Mouse (Mus musculus) retina, postnatal 7 days (tissue): ENCODE measurements around the gene Serpina3m.
"Not testable (repeated sequence)": the region's sequence is repeated elsewhere in the genome, so short reads cannot be mapped to it uniquely, and the experiment has no call there.

Experiments used
- DNase-seq: peaks from one replicate; pipeline ENCODE4 v3.0.0-alpha.2; 2012; ENCODE audit warnings: low read depth, low spot score

Serpina3m gene

DNA sequence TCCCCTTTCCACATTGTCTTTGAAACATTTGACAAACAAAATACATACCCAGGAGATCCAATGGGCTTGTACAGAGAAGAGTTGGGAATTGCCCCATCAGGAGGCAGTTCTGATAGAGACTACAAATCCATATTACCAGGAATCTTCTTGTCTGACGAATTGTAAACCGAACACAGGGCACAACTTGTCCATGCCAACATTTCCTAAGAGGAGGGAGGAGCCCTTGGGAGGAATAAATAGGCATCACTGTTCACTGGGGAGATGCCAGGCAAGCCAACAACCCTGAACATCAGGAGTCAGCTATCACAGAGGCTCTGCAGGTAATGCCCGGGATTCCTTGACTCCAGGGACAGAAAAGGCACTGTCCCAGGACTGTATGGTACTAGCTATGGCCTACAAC lies at the start of gene Serpina3m, which contains the start of gene Serpina3k:
TSS of gene Serpina3m (plus strand) at position 261 of the 400 bp plus-strand sequence.
TSS of gene Serpina3k (plus strand) at position 261 of the 400 bp plus-strand sequence.
- DNase-seq = not testable (repeated sequence)

DNA sequence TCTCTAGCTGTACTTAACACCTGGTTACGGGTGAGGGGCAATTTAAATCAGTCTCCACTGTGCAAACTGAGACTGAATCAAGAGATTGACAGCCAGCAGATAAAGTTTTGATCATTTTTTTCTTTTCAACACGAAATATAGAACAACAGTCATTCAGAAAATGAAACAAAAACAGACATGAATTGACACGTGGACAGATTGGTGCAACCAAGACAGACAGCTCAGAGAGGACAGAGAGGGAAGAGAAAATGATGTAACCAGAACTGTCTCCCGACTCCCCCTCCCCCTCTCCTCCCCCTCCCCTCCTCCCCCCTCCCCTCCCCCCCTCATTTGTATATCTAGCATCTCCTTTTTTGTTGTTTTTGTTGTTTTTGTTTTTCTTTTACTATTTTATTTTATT lies 48.4 kb upstream of the Serpina3m start:
- no peak for DNase-seq

DNA sequence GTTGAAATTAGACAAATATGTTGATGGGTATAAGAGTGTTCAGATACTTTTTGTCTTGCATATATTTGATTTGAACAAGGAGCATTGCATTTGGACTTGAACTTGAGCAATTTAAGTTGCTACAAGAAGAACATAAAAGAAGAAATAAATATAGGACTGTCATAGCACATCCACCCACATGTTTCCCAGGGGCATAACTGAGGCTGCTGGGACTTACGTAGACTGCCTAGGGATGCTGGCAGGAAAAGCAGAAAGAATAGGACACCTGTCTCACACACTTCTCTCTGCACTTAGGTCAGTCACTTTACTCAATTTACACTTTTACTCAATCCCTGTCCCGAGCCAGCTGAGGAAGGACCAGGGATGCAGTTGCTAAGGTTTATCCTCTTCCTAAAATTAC lies 44.3 kb upstream of the Serpina3m start:
- DNase-seq = no peak

DNA sequence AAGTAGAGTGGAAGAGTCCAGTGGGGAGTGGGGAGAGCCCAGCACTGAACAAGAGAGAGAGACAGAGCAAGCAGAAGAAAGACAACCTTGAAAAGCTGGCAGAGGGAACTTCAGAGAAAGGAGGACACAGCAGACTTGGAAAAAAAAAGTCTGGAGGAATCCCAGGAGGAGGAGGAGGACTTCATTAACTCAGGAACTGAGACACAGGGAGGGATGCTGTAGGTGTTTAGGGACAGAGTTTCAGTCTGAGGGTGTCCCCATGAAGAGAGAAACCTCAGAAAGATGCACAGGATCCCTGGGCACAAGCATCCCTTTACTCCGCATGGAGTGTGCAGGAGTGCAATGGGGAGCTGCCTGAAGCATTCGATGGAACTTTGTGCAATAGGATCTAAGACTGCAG lies 40.2 kb upstream of the Serpina3m start:
- DNase-seq = no peak

DNA sequence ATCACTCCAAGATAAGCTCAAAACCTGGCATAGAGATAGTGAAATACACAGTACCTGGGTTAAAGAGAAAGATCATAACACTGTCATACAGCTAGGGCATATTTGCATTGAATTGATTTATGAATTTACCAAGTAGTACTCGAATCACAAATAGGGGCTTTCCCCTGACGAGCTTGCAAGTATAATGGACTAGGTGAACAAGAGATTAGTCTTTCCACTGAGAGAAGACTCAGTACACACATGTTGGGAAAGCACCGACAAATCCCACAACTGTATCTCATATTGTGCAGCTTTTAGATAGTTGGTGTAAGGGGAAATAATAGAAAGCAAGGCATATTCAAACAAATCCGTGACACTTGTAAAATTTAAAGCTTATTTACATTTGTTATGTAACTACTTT lies 32.3 kb upstream of the Serpina3m start:
- no peak for DNase-seq

DNA sequence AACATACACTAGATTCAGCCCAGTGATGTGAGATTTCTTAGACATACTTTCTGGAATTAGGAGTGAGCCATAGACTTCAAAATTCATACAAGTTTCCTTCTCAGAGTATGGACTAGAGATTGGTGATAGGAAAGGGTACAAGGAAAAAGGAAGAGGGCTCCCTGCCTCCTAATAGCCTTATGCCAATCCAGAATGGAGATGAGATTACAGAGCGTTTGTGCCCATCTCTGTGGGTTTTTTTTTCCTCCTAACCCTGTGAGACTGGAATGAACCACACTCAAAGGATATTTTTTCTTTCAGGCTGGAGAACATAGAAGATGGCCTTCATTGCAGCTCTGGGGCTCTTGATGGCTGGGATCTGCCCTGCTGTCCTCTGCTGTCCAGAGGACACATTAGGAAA lies 24.0 kb upstream of the Serpina3m start, which contains the start of gene Serpina3j:
TSS of gene Serpina3j (plus strand) at position 301 of the 400 bp plus-strand sequence.
- no peak for DNase-seq

DNA sequence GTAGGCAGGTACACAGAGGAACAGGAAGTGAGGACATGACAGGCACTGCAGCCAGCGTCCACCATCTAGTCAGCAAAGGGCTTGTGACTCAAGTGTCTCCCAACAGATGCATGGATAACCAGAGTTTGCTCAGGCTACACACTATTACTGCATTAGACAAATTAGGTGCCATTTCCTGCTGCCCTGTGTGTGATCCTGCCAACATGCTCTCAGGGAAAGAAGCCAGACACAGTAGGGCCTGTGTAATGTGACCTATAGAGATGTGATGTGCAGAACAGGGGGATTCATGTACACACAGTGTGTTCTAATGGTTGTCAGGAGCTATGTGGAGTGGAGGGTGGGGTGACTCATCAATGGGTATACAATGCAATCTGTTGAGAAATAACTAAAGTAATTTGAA lies 15.8 kb upstream of the Serpina3m start:
- no peak for DNase-seq

DNA sequence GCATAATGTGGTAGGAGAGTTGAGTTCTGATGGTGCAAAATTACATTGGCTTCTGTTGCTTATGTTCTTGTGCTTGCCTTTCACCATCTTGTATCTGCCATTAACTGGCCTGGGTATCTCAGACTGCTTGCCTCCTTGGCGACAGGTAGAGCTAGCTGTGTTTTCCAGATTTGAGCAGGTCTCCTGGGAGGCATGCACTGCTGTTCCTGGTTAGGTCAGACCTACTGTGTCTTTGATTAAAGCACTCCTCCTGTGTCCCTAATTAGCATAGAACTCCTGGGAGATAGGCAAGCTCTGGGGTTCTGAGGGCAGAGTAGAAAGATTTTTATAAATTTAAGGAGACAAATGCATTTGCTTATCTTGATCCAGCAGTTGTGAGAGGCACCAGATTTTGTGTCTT lies 6.6 kb upstream of the Serpina3m start:
- DNase-seq = no peak

DNA sequence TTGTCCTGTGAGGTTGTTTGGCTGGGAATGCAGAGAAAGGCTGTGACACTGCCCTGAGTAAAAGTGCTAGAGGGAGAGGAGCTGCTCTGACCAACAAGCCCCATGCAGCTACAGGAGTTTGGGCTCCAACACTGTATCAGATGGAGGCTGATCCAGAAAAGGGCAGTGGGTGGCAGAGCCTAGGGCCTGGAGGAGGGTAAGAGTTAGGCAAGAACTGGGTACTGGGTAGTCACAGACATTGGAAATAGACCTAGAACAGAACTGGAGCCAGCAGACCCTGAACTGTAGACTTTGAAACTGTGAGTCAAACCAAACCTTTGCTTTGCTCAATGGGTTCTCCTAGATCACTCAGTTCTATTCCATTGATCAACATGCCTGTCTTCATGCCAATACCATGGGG lies 1.4 kb upstream of the Serpina3m start:
- DNase-seq = not testable (repeated sequence)

DNA sequence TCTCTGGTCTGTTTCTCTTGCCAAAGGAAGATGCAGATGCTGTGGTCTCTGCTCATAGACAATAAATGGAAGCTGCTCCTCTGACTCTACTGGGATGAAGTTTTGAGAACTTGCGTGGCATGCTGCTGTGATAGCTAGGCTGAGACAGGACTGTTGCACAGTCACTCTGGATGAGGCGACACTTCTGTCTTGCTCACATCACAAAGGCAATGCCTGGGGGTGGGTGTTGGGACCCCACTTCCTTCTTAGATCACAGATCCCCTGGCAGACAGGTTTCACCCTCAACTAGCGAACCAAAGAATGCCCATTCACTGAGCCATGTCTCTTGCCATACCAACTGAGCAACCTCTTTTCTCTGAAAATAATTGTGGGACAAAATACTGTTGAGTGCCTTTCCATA lies 419 bp downstream of the Serpina3m start:
- DNase-seq = no peak

DNA sequence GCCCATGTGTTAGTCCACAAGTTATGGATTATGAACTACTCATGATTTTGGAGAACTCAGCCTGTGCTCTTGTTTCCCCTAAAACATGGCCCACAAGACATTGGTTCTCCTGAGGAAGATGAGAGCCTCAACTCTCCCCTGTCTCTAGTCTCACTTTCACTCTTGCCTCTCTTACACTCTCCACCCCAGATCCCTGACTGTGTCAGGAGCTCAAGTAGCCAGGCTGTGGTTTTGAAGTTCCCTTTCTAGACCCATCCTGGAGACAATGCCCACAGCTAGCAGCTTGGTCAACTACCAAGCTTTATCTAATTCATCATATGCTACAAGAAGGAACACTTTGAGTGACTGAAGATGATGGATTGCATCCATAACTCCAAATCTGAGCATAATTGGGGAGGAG lies 4.2 kb downstream of the Serpina3m start:
- not testable (repeated sequence) for DNase-seq

DNA sequence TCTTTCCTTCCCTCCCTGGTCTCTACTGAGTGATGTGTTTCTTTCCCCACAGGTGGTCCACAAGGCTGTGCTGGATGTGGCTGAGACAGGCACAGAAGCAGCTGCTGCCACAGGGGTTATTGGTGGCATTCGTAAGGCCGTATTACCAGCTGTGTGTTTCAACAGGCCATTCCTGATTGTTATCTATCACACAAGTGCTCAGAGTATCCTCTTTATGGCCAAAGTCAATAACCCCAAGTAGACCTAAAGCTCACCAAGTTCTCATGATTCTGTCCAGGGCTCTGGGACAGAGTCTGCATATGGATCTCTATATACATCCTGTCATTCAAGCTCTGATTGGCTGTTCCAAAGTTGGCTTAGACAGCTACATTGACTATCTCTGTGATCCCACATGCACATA lies 6.9 kb downstream of the Serpina3m start:
- DNase-seq = no peak

DNA sequence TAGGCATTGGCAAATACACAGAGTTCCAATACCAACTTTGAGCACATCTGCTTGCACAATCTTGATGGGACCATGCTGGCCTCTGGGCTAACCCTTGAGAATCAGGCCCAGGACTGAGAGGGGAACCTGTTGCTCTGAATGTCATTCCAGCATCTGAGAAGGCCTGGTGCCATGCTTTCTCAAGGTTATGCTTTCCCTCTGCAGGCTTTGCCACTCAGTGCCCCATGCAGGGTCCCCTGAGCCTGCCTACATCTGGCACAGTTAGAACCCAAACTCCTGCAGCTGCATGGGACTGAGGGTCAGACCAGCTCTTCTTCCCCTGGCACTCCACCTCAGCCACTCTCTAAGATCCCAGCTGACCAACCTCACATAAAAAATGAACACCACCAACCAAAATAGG lies 7.4 kb downstream of the Serpina3m start:
- no peak for DNase-seq

DNA sequence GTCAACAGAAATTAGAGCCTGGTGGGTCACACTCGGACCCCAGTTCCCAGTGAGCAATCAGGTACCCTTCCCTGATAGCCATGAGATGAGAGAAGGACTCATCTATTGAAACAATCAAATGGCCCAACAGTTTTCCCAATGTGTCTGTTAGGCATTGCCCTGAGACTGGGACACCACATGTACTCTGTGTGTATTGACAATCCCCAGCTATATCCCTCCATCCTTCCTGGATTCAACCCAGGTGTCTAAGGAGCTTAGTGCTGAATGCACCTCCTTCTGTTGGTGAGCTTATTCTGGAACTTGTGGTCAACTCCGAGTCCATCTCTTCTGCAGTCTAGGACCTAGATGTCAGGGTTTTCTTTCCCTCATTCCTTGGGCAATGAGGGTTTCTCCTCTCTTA lies 8.8 kb downstream of the Serpina3m start:
- no peak for DNase-seq

DNA sequence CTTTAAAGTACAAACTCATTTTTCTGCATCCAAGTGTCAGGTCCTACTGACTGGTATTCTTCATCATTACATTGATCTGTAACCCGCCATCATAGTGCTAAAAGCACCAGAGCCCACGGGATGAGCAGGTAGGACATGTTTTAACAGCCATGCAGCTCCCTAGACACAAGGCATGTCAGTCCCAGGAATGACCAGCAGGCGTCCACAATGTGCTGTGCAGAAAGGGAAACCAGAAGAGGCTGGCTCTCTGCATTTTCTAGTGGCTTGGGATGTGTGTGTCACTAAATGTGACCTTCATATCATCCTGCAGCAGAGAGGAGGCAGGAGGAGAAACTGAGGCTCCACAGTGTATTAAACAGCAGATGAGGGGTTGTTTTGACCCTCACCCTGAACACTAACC lies 13.5 kb downstream of the Serpina3m start:
- DNase-seq = not testable (repeated sequence)

DNA sequence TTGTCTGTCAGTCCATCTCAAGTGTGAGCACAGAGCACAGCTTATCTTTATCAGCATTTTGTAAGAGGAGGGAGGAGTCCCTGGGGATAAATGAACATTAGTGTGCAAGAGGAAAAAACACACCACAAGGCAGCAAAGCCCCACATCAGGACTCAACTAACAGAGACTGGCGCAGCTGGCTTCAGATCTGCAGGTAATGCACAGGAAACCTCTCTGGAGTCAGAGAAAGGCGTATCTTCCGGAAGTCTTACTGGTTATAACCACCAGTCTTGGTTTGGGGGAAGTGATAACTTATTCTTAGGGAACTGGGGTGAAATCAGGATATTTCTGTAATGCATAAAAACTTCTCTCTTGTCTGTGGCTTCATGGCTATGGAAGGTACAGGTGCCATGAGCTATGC lies 17.7 kb downstream of the Serpina3m start:
- no peak for DNase-seq

DNA sequence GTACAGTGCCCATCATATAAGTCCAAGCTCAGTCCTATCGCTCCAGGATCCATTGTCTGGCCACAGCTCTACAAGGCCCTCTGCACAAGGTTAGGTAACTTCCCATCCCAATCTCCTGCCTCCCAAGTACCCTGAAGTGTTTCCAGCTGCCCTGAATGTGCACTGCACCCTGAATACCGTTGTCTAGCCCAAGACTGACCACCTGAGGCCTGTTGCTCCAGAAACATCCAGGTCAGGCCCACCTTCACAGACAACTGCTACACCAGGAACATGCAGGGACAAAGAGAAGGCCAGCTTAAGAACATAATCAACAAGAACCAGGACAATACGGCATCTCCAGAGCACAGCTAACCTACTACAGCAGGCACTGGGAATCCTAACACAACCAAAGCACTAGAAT lies 31.7 kb downstream of the Serpina3m start:
- no peak for DNase-seq

DNA sequence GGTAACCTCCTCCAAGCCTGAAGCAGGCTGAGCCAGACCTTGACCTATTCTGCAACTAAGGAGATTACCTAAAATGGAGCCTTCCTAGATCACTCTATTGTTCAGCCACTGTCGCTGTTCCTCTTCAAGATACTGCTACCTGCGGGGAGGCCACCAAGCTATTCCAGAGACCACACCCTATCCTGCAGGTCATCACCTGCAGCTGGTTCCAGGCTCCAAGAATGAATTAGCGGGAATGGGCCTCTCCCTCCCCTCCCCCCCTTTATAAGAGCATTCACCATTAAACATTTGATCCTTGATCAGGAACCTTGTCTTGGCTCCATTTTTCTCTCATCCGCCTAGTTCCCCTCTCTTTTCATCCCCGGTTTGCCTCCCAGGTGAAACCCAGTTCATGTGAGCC lies 38.9 kb downstream of the Serpina3m start:
- DNase-seq = not testable (repeated sequence)

DNA sequence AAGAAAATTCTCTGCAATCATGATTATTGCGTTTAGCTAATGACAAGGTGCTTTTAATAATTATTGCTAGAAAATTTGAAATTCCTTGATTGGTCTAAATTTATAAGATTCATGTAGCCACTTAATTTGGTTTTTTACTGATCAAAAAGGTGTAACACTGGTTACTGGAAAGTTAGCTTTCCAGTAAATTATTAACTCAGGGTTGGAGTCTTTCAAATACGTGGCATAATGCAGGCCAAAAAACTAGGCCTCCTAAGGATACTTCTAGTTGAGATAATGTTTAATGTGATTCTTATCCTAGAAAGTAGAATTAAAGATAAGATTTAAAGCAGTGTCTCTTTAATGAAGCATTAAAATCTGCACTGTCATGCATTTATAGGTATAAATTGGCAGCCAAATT lies 40.1 kb downstream of the Serpina3m start:
- not testable (repeated sequence) for DNase-seq

DNA sequence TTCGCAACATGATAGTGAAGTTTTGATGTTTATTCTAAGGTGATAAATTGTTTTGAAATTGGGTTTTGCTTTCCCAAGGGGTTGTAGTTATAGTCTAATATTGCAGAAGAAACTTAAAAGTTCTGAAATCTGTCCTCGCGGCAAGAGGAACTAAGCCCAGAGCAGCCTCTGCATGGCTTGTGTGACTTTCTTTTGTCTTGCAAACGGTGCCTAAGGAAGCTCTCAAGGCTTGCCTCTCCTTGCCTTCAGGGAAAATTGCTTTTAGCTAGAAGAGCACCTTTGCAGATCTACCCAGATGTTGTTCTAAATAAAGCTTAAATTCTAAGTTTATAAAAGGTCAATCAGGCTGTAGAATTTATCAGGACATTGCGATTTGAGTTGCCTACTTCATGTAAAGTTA lies 40.5 kb downstream of the Serpina3m start:
- DNase-seq = not testable (repeated sequence)

DNA sequence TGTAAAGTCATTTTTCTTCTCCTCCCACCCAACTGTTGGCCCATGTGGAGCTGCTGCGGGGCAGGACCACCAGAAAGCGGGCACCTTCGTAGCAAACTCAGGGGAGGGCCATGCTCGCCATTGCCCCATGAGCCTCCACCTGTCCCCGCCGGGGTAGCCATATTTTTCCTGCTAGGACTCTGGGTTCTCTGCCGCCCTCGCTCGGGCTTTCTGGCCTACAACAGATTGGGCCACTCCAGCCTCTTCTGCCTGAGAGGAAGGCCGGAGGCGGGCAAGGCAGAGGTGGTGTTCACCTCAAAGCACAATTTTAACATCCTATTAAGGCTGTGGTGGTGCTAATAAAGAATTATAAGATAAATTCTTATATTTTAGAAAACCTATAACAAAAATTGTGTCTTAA lies 41.6 kb downstream of the Serpina3m start:
- no peak for DNase-seq

DNA sequence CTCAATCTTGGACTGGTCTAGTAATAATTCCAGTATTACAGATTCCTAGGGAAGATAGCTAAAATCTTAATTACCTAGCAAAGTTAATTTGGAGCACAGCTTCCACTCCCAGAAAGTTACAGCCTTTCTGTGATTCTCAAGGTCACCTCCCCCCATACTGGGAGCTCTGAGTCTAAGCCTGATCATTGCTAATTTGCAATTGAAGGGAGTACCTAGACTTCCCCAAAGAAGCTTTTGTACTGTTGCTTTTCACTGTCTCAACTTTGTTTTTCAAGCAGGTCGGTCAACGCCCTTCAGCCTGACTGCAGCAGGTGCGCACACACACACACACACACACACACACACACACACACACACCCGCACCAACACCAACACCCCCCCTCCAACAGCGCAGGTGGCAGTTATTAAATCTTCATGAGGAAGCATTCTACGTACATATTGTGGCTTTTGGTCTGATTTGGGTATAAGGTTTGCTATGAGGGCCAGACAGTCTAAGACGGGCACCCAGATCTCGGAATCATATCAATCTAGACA lies 42.9 kb downstream of the Serpina3m start:
- not testable (repeated sequence) for DNase-seq

DNA sequence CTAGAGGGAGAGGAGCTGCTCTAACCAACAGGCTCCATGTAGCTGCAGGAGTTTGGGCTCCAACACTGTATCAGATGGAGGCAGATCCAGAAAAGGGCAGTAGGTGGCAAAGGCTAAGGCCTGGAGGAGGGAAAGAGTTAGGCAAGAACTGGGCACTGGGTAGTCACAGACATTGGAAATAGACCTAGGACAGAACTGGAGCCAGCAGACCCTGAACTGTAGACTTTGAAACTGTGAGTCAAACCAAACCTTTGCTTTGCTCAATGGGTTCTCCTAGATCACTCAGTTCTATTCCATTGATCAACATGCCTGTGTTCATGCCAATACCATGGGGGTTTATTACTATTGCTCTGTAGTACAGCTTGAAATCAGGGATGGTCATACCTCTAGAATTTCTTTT lies 47.7 kb downstream of the Serpina3m start:
- DNase-seq = not testable (repeated sequence)

DNA sequence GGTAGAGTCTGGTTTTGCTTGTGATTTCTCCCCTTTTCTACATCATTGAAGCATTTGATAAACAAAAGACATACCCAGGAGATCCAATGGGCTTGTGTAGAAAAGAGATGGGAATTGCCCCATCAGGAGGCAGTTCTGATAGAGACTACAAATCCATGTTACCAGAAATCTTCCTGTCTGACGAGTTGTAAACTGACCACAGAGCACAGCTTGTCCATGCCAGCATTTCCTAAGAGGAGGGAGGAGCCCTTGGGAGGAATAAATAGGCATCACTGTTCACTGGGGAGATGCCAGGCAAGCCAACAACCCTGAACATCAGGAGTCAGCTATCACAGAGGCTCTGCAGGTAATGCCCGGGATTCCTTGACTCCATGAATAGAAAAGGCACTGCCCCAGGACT lies 48.6 kb downstream of the Serpina3m start:
- not testable (repeated sequence) for DNase-seq
